Mouse (Mus musculus) intestine, embryonic 14.5 days (tissue): Measurements from ENCODE around the gene Adm2. TPM values are rescaled to one million over a fixed set of nuclear protein-coding genes. Genes with fewer than 3 reads are reported as not detected.

ENCODE experiments used
- ATAC-seq: fragments of 200-750 bp; cut with Nextera tagmentation; replicated peaks from 2 replicates; pipeline ENCODE4 v1.8.0; 2017; ENCODE audit warnings: low read depth, moderate number of reproducible peaks, moderate TSS enrichment, moderate library complexity; ENCODE audit not compliant: low FRiP score, low TSS enrichment
- DNase-seq: peaks from one replicate; pipeline ENCODE4 v3.0.0-alpha.2; 2018; ENCODE audit warnings: low spot score
- H3K27ac ChIP-seq: fragments of 300-500 bp; sonication (generic); 2 replicates; pipeline ENCODE4 v1.5.1; 2014; ENCODE audit warnings: low read depth, mild to moderate bottlenecking, control low read depth
- H3K27me3 ChIP-seq: fragments of 300-500 bp; sonication (generic); replicated peaks from 2 replicates; pipeline ENCODE4 v1.6.1; 2014; ENCODE audit warnings: low read length, control low read depth; ENCODE audit not compliant: control insufficient read depth, insufficient read depth
- H3K36me3 ChIP-seq: fragments of 300-500 bp; sonication (generic); 2 replicates; pipeline ENCODE4 v1.6.1; 2014; ENCODE audit warnings: low read length, control low read depth; ENCODE audit not compliant: control insufficient read depth, insufficient read depth
- H3K4me1 ChIP-seq: fragments of 300-500 bp; sonication (generic); replicated peaks from 2 replicates; pipeline ENCODE4 v1.6.1; 2014; ENCODE audit warnings: low read length, control low read depth, mixed read lengths; ENCODE audit not compliant: control insufficient read depth, insufficient read depth
- H3K4me2 ChIP-seq: fragments of 300-500 bp; sonication (generic); 2 replicates; pipeline ENCODE4 v1.6.1; 2014; ENCODE audit warnings: low read length
- H3K4me3 ChIP-seq: fragments of 300-500 bp; sonication (generic); 2 replicates; pipeline ENCODE4 v1.5.1; 2014; ENCODE audit warnings: low read depth, low read length, control low read depth, mixed read lengths
- H3K9ac ChIP-seq: fragments of 300-500 bp; sonication (generic); 2 replicates; pipeline ENCODE4 v1.6.1; 2014; ENCODE audit warnings: mild to moderate bottlenecking, low read length
- H3K9me3 ChIP-seq: fragments of 300-500 bp; sonication (generic); 2 replicates; pipeline ENCODE4 v1.6.1; 2016; ENCODE audit warnings: low read length, control low read depth; ENCODE audit not compliant: control insufficient read depth
- WGBS: fragments of 180-500 bp; shearing (Covaris S2); extraction: QIAGEN DNeasy Blood & Tissue Kit; methylation state at CpG from one replicate; pipeline ENCODE4 v1.1.7; 2014; 5-methylcytosine and 5-hydroxymethylcytosine counted together
- polyA plus RNA-seq: library from polyadenylated mRNA; unstranded; fragments of >200 nt; fragmentation: Nextera tagmentation; extraction: Ambion mirVana; gene quantifications from 2 replicates; pipeline ENCODE4 v1.2.1, GENCODE M21; 2014

Adm2 gene
- polyA plus RNA-seq, 1 experiment from 2014 or later, result 0.73 TPM

GRCm38 (mm10) chr15:89300600-89300999, 21.9 kb upstream of the Adm2 start:
- ATAC-seq (no peak), DNase-seq (no peak)
- no peak overlapping the region for H3K4me3 ChIP-seq
- 0 out of 2 replicates have a peak, but pooled peaks cover 4% of the 10 kb centered on the region for H3K4me1 ChIP-seq
- no peak overlapping the region for H3K4me2 ChIP-seq
- H3K27ac ChIP-seq, result no peak overlapping the region
- peaks cover 70% of the 10 kb centered on the region for H3K36me3 ChIP-seq
- no peak overlapping the region for H3K9ac ChIP-seq
- H3K27me3 ChIP-seq, result no peaks in the 10 kb centered on the region
- no peaks in the 10 kb centered on the region for H3K9me3 ChIP-seq
- WGBS, result 97% methylated on average over 8 of the region's 8 CpGs

DNA sequence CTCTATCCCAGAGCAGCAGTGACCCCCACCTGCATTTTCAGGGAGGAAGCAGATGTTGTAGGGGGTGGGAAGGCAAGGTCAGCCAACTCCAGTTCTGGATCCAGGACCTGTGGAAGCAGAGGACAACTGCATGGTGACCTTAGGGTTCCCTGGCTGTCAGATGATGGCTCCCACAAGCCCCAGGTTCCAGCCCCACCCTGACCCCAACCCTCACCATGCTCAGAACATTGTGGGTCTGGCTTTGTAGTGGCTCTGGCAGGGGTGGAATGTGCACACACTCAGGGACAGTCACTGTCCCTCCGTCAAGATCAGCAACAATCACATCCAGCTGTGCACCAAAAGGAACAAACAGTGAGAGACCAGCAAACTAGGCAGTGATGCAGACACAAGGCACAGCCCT, 16.6 kb upstream of the Adm2 start:
- Histone ChIP-seq H3K27me3 (no peaks in the 10 kb centered on the region), H3K4me2 (no peak overlapping the region), H3K4me1 (0 out of 2 replicates have a peak, but pooled peaks cover 3% of the 10 kb centered on the region), H3K9me3 (no peaks in the 10 kb centered on the region), H3K36me3 (peaks cover 56% of the 10 kb centered on the region), H3K9ac (no peak overlapping the region), H3K4me3 (no peak overlapping the region), H3K27ac (no peak overlapping the region)
- ATAC-seq (no peak), DNase-seq (no peak)
- WGBS, result 92% methylated on average over 1 of the region's 1 CpGs

DNA sequence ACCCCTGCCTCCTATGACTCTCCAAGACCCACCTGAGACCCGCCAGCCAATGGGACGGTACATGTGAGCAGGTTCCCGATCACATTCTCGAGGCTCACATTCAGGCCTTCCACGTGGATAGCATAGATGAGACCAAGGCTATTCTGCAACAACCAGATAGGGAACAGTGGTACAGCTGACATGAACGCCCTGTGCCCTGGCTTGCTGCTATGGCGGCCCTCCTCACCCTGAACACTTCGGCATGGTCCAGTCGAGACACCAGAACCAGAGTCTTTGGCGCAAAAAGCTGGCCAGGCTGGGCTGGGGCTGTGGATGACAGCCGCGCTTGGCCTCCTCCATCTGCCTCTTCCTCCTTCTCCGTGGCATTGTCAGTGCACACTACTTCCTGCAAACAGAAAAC, 15.1 kb upstream of the Adm2 start:
- ATAC-seq (no peak), DNase-seq (no peak)
- H3K9ac ChIP-seq, result no peak overlapping the region
- peaks cover 41% of the 10 kb centered on the region for H3K36me3 ChIP-seq
- 0 out of 2 replicates have a peak, but pooled peaks cover 3% of the 10 kb centered on the region for H3K4me1 ChIP-seq
- WGBS, result 90% methylated on average over 13 of the region's 13 CpGs
- no peaks in the 10 kb centered on the region for H3K9me3 ChIP-seq
- no peak overlapping the region for H3K27ac ChIP-seq
- H3K27me3 ChIP-seq, result no peaks in the 10 kb centered on the region
- H3K4me3 ChIP-seq, result no peak overlapping the region
- H3K4me2 ChIP-seq, result no peak overlapping the region

DNA sequence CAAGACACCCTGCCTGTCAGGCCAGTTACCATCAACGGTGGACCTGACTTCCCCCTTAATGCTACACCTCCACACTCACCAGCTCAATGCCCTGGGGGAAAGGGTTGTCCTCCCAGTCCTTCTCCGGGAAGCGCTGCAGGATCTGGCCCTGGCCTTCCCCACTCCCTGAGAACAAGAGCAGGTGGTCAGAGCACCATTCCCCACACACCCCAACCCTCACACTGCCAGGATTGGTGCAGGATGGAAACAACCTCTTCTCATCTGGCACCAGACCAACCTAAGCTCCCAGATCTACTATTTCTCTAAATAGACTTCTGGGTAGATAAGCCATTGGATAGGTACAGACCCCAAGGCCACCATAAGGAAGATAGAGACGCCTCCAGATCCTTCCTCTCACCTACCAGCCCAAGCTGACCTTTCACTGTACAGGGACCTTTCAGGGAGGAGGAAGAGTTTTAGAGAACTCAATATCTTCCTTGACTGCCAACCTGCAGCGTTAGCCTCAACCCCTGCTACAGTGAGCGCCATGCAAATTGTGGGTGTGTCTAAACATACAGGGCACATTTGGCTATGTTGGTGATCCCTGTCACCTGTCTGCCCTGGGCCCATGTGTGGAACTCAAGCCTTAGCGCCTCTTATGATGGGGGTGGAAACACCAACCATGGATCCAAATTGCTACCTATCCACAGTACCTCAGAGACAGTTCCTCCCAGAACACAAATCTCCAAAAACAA, 13.9 kb upstream of the Adm2 start:
- H3K4me2 ChIP-seq, result no peak overlapping the region
- no peak overlapping the region for H3K4me3 ChIP-seq
- H3K9me3 ChIP-seq, result no peaks in the 10 kb centered on the region
- no peak for DNase-seq
- peaks cover 30% of the 10 kb centered on the region for H3K36me3 ChIP-seq
- H3K27me3 ChIP-seq, result no peaks in the 10 kb centered on the region
- H3K27ac ChIP-seq, result no peak overlapping the region
- 85% methylated on average over 7 of the region's 7 CpGs for WGBS
- peaks cover 11% of the 10 kb centered on the region for H3K4me1 ChIP-seq
- H3K9ac ChIP-seq, result no peak overlapping the region
- no peak for ATAC-seq

DNA sequence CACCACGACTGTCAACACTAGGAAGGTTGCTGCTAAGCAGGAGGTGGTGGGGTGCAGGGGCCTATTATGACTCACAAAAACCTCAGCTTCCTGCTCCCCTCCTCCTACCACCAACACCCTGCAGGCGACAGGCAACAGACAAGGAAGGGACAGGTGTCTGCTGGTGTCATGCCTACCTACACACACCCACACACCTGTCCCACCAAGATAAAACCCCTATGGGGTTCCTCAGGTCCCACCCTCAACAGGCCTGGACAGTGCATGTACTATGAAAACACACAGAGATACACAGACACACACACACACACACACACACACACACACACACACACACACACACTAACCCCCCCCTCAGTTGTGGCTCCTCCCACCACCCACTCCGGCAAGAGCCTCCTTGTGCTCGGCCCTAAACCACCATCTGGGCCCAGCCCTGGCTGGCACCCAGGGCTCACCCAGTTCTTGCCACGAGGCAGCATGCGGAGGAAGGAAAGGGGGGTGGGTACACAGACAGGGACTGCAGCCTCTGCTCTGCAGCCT, 12.5 kb upstream of the Adm2 start:
- Histone ChIP-seq H3K4me2 (no peak overlapping the region), H3K27me3 (no peaks in the 10 kb centered on the region), H3K9me3 (no peaks in the 10 kb centered on the region), H3K4me3 (no peak overlapping the region), H3K9ac (no peak overlapping the region), H3K36me3 (peaks cover 16% of the 10 kb centered on the region), H3K27ac (no peak overlapping the region), H3K4me1 (peaks cover 19% of the 10 kb centered on the region)
- WGBS, result 76% methylated on average over 6 of the region's 6 CpGs
- ATAC-seq, result no peak
- no peak for DNase-seq

DNA sequence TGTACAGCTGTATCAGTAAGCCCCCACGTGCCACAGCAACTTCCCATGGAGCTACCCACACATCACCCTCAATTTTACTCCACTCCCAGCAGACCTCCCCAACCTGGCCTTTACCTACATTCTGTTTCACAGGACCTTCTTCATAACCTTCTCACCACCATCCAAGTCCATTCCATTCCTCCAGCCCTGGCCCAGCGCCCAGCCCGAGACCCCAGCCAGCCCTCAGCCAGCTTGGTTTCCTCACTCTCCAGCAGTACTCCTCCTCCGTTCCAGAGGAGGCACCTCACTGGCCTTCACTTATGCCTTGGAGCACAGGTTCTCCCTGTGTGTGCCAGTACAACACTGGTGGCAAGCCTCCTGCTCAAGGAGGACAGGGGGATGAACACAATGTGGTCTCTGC, 9.2 kb upstream of the Adm2 start:
- H3K9me3 ChIP-seq, result no peaks in the 10 kb centered on the region
- H3K9ac ChIP-seq, result no peak overlapping the region
- no peak overlapping the region for H3K27ac ChIP-seq
- H3K27me3 ChIP-seq, result no peaks in the 10 kb centered on the region
- H3K4me3 ChIP-seq, result no peak overlapping the region
- DNase-seq (no peak), ATAC-seq (no peak)
- no peak overlapping the region for H3K4me2 ChIP-seq
- no peaks in the 10 kb centered on the region for H3K36me3 ChIP-seq
- 68% methylated on average over 4 of the region's 4 CpGs for WGBS
- peaks cover 19% of the 10 kb centered on the region for H3K4me1 ChIP-seq

DNA sequence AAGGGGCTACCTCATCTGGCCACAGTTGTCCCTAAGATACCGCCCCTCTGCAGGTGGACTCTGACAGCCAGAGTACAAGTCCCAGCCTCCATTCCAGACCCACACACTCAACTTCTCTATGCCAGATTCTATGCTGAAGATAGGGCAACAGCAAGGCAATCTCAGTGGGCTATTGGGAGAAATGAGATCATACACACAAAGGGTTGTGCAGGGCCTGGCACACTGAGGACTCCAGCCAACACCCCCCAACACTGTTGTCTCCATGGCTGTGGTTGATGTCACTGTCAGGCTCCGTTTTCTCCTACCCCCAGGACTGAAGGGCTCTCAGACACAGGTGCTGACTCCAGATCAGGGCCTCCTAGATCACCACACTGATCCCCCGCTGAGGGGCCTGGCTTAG, 8.4 kb upstream of the Adm2 start:
- Histone ChIP-seq H3K4me2 (peak overlapping the region; percentile 84), H3K9ac (peak overlapping the region; percentile 83), H3K27ac (no peak overlapping the region), H3K36me3 (no peaks in the 10 kb centered on the region), H3K4me1 (peaks cover 19% of the 10 kb centered on the region), H3K9me3 (no peaks in the 10 kb centered on the region), H3K4me3 (peak overlapping the region; percentile 98), H3K27me3 (no peaks in the 10 kb centered on the region)
- DNase-seq (no peak), ATAC-seq (no peak)
- WGBS, result 34% methylated on average over 3 of the region's 3 CpGs

DNA sequence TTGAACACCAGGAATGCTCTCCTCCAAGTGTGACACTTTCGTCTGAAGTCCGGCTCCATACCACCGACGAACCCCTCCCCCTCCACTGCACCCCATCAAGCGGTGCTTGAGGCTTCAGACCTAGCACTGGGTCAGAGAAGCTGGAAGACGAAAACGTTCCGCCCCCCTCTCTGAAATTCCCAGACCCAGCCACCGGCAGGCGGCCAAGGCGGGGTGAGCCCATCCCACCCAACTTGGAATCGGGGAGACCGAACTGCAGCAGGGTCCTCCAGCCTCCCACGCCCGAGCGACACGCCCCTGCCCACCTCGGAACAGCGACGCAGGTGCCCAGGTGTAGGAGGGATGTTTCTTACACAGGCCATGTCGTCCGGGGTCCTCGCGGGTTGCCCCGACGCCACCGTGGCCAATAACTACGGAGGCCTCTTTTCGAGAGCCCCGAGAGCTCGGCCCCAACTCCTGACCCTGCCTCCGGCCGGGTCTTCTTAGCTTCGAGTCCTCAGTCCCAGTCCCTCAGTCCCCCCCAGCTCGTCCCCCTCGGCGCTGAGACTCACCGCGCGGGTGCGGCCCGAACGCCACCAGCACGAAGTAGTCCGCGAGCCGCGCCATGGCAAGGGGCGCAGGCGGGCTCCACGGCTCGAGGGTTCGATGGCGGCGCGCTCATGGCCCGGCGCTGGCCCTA, 7.9 kb upstream of the Adm2 start:
- H3K4me3 ChIP-seq, result peak overlapping the region; percentile 98
- H3K9ac ChIP-seq, result peak overlapping the region; percentile 83
- DNase-seq (peak; percentile 73), ATAC-seq (peak; percentile 49)
- H3K27ac ChIP-seq, result no peak overlapping the region
- H3K27me3 ChIP-seq, result no peaks in the 10 kb centered on the region
- peak overlapping the region; percentile 84 for H3K4me2 ChIP-seq
- under 1% methylated on average over 56 of the region's 58 CpGs for WGBS
- peaks cover 19% of the 10 kb centered on the region for H3K4me1 ChIP-seq
- H3K9me3 ChIP-seq, result no peaks in the 10 kb centered on the region
- H3K36me3 ChIP-seq, result no peaks in the 10 kb centered on the region
